ENCODE assay signal across 18 mouse cellular contexts in the genomic region with DNA sequence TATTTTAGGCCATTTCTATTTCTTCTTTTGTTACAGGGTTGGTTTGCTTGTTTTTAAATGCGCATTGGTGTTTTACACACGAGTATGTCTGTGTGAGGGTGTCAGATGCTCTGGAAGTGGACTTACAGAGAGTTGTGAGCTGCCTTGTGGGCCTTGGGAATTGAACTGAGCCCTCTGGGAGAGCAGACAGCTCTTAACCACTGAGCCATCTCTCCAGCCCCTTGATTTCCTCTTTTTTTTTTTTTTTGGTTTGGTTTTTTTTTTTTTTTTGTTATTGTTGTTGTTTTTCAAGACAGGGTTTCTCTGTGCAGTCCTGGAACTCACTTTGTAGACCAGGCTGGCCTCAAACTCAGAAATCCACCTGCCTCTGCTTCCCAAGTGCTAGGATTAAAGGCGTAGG. TPM values are rescaled to one million over a fixed set of nuclear protein-coding genes. Genes with fewer than 3 reads are reported as not detected.
DNase-seq lines count a peak whose midpoint lies in the region; TF ChIP-seq lines count a peak whose summit lies in the region.
"Not testable (repeated sequence)": the region's sequence is repeated elsewhere in the genome, so short reads cannot be mapped to it uniquely, and the experiment has no call there.
"Had no signal": no experiment of that assay in that cellular context is flagged by ENCODE, and none has a peak within 500 bp of the region (broad histone marks: within the 10 kb centered on the region; RNA-seq: fewer than 3 reads in every experiment).

No protein-coding gene starts in this region.

- not testable (repeated sequence) for TF ChIP-seq EP300 in CH12.LX (IDR thresholded peaks at IDR 0.05; ENCODE audit: low read length); MEL (IDR thresholded peaks at IDR 0.05; ENCODE audit: low read depth in 1 of 2, low read length in 2 of 2)

- in situ Hi-C loops in CH12.LX (cut with MboI; ENCODE audit: low pct_ligation_motif_present, low pct_unique_long_range_greater_than_20kb, low sequenced_read_pairs): not testable (repeated sequence)

- not testable (repeated sequence) for TF ChIP-seq POLR2A in CH12.LX (IDR thresholded peaks at IDR 0.05; ENCODE audit: low read depth, low read length); MEL (IDR thresholded peaks at IDR 0.05; ENCODE audit: control insufficient read depth in 1 of 2, insufficient read depth in 1 of 2, low read depth in 1 of 2, low read length in 2 of 2, poor library complexity in 1 of 2); bone marrow macrophage, adult 2 months (IDR thresholded peaks at IDR 0.05; ENCODE audit: borderline replicate concordance, low read depth, low read length)

- TF ChIP-seq CTCF in CH12.LX (conservative IDR thresholded peaks at IDR 0.05 in 1 of 2, IDR thresholded peaks at IDR 0.05 in 1 of 2; ENCODE audit: low read depth in 2 of 2, low read length in 2 of 2); MEL (IDR thresholded peaks at IDR 0.05 in 2 of 3, conservative IDR thresholded peaks at IDR 0.05 in 1 of 3; ENCODE audit: control insufficient read depth in 1 of 3, insufficient read depth in 1 of 3, low read depth in 2 of 3, low read length in 3 of 3, poor library complexity in 1 of 3, severe bottlenecking in 1 of 3); bone marrow macrophage, adult 2 months (IDR thresholded peaks at IDR 0.05; ENCODE audit: low read depth, low read length): not testable (repeated sequence)

- H3K9me3 ChIP-seq in CH12.LX (replicated peaks; ENCODE audit: low read length); MEL (replicated peaks; ENCODE audit: insufficient read depth, low read length): not testable (repeated sequence)

- DNase-seq in CH12.LX (ENCODE audit: extremely low read depth): not testable (repeated sequence)
- peak; percentile 20 for DNase-seq in MEL (ENCODE audit: low read depth, low spot score)
- peak; percentile 76 for DNase-seq in heart, adult 11 months

- H3K4me3 ChIP-seq in CH12.LX (replicated peaks in 1 of 3; ENCODE audit: low read depth in 2 of 3, low read length in 2 of 3, poor library complexity in 1 of 3); MEL (ENCODE audit: control insufficient read depth in 1 of 2, insufficient read depth in 1 of 2, low read depth in 2 of 2, low read length in 2 of 2); bone marrow macrophage, adult 2 months (ENCODE audit: insufficient read depth, low read length); macrophage (ENCODE audit: inconsistent target): not testable (repeated sequence)

- not testable (repeated sequence) for TF ChIP-seq RAD21 in CH12.LX (IDR thresholded peaks at IDR 0.05; ENCODE audit: low read depth, low read length); MEL (IDR thresholded peaks at IDR 0.05; ENCODE audit: low read depth, low read length)

- not testable (repeated sequence) for H3K4me2 ChIP-seq in CH12.LX (ENCODE audit: insufficient read depth, low read depth, poor library complexity, severe bottlenecking)

- H3K9ac ChIP-seq in CH12.LX (ENCODE audit: insufficient read depth, low read depth); MEL (ENCODE audit: control insufficient read depth, low read depth, low read length, poor library complexity, severe bottlenecking): not testable (repeated sequence)

- not testable (repeated sequence) for H3K79me2 ChIP-seq in CH12.LX (replicated peaks; ENCODE audit: control insufficient read depth, extremely low read depth, insufficient read depth, poor library complexity, severe bottlenecking); MEL (ENCODE audit: control insufficient read depth, insufficient read depth, low read length, poor library complexity); macrophage (ENCODE audit: inconsistent target)

- not testable (repeated sequence) for H3K27ac ChIP-seq in CH12.LX (ENCODE audit: insufficient read depth, low read depth); MEL (ENCODE audit: control insufficient read depth, low read depth, low read length)
- peak overlapping the region; percentile 71 for H3K27ac ChIP-seq in bone marrow macrophage, adult 2 months (ENCODE audit: insufficient read depth, low read depth, low read length)
- peak overlapping the region; percentile 48 for H3K27ac ChIP-seq in macrophage

- peaks cover 0 to 18% of the 10 kb centered on the region in 2 experiments; a peak in 2 of 4 replicates for H3K4me1 ChIP-seq in CH12.LX (ENCODE audit: control insufficient read depth in 1 of 2, insufficient read depth in 2 of 2)
- H3K4me1 ChIP-seq in MEL (ENCODE audit: control insufficient read depth in 1 of 2, insufficient read depth in 2 of 2, low read length in 2 of 2): not testable (repeated sequence)
- H3K4me1 ChIP-seq in bone marrow macrophage, adult 2 months (ENCODE audit: control insufficient read depth, insufficient read depth, low read length): peaks cover 11% of the 10 kb centered on the region

- dilution Hi-C loops in CH12.LX (cut with MboI; ENCODE audit: extremely low pct_ligation_motif_present, extremely low pct_unique_long_range_greater_than_20kb, low sequenced_read_pairs): not testable (repeated sequence)

- WGBS in macrophage (ENCODE audit: missing documents): 80% methylated on average over 3 of the region's 3 CpGs

- H3K36me3 ChIP-seq in CH12.LX (replicated peaks in 1 of 2; ENCODE audit: control insufficient read depth in 1 of 2, insufficient read depth in 1 of 2, low read length in 1 of 2); MEL (ENCODE audit: control insufficient read depth in 1 of 2, insufficient read depth in 2 of 2, low read length in 2 of 2); macrophage (ENCODE audit: inconsistent target): not testable (repeated sequence)

- not testable (repeated sequence) for H3K27me3 ChIP-seq in CH12.LX (replicated peaks); MEL (ENCODE audit: control insufficient read depth in 1 of 2, insufficient read depth in 2 of 2, low read length in 2 of 2)

TF ChIP-seq in CH12.LX, 34 proteins besides CTCF, POLR2A, EP300 and RAD21:
- peak; percentile 63 for TF ChIP-seq ZNF384 (IDR thresholded peaks at IDR 0.05; ENCODE audit: low read depth, low read length)
TF ChIP-seq in CH12.LX: peak in this region for 1; not testable (repeated sequence) for 33.

TF ChIP-seq in MEL, 35 proteins besides CTCF, POLR2A, EP300 and RAD21:
- TF ChIP-seq ZNF384 (IDR thresholded peaks at IDR 0.05; ENCODE audit: low read depth, low read length): peak; percentile 90

RNA-seq across cellular contexts. Expression of gene Gcm1, which starts 21.6 kb away (rescaled TPM):
- not detected in 2 replicates for total RNA-seq in CH12.LX (2012; rRNA removed)
- total RNA-seq in CH12.LX (2014; rRNA removed): not detected in 2 replicates
- not detected in 2 replicates for polyA plus RNA-seq in CH12.LX (2012; ENCODE audit: insufficient read length, low read depth)
- total RNA-seq in MEL (2012; rRNA removed): not detected in 2 replicates
- not detected for polyA plus RNA-seq in MEL (2012; ENCODE audit: insufficient read depth in 1 of 2, insufficient read length in 2 of 2, low read depth in 1 of 2, low replicate concordance in 2 of 2, missing spikeins in 1 of 2)
- not detected in 2 replicates for polyA plus RNA-seq in bone marrow macrophage, adult 2 months (2012; ENCODE audit: insufficient read depth, insufficient read length, missing spikeins)
- total RNA-seq in macrophage (2018; cell fraction: chromatin; rRNA removed): not detected
- under 1 TPM in 5 of 26 experiments, not detected in 21; 0.05 to 0.08 (median 0.06) TPM for total RNA-seq in macrophage (2018; cell fraction: cytosol; rRNA removed)
- under 1 TPM in 1 of 26 experiments, not detected in 25; 0.41 TPM for total RNA-seq in macrophage (2018; cell fraction: nucleus; rRNA removed)
- not detected in 3 replicates for polyA plus RNA-seq in macrophage (2018)
- total RNA-seq: adrenal gland, adult 18-20 months; adrenal gland, adult 2 months; adrenal gland, adult 8-10 months; adrenal gland, postnatal 10 days; adrenal gland, postnatal 14 days; adrenal gland, postnatal 25 days; adrenal gland, postnatal 36 days; adrenal gland, postnatal 4 days had no signal
- polyA plus RNA-seq: adrenal gland, adult 2 months; brain, embryonic 14.5 days; C2C12; CD4-positive, CD25-positive, alpha-beta regulatory T cell, adult 4 months; cerebellum, adult 2 months; G1E had no signal

RNA-seq across cellular contexts. Expression of gene Fbxo9, which starts 35.6 kb away (rescaled TPM):
- 18.3 and 20.8 TPM in 2 replicates for total RNA-seq in CH12.LX (2012; rRNA removed)
- 24.2 and 25.5 TPM in 2 replicates for total RNA-seq in CH12.LX (2014; rRNA removed)
- 12.7 and 14.3 TPM in 2 replicates for polyA plus RNA-seq in CH12.LX (2012; ENCODE audit: insufficient read length, low read depth)
- 47.0 and 56.0 TPM in 2 replicates for total RNA-seq in MEL (2012; rRNA removed)
- polyA plus RNA-seq in MEL (2012; ENCODE audit: insufficient read depth in 1 of 2, insufficient read length in 2 of 2, low read depth in 1 of 2, low replicate concordance in 2 of 2, missing spikeins in 1 of 2): 100 to 1,000 TPM in 1 of 2 experiments, 10 to 100 TPM in 1; 47.0 to 402 TPM
- polyA plus RNA-seq in bone marrow macrophage, adult 2 months (2012; ENCODE audit: insufficient read depth, insufficient read length, missing spikeins): 22.9 and 36.0 TPM in 2 replicates
- 10 to 100 TPM in 23 of 26 experiments, 1 to 10 TPM in 3; 7.9 to 80.0 (median 31.1) TPM for total RNA-seq in macrophage (2018; cell fraction: chromatin; rRNA removed)
- total RNA-seq in macrophage (2018; cell fraction: cytosol; rRNA removed): 10 to 100 TPM in 24 of 26 experiments, 1 to 10 TPM in 2; 8.2 to 20.3 (median 15.4) TPM
- 10 to 100 TPM in 20 of 26 experiments, 1 to 10 TPM in 6; 7.3 to 46.1 (median 15.9) TPM for total RNA-seq in macrophage (2018; cell fraction: nucleus; rRNA removed)
- 20.7 to 20.8 TPM (median 20.8 TPM) in 3 replicates for polyA plus RNA-seq in macrophage (2018)

RNA-seq across cellular contexts. Expression of gene Ick, which starts 35.7 kb away (rescaled TPM):
- total RNA-seq in CH12.LX (2012; rRNA removed) (3.4 and 4.8 TPM in 2 replicates), CH12.LX (2014; rRNA removed) (4.5 and 5.0 TPM in 2 replicates), MEL (2012; rRNA removed) (6.1 and 6.5 TPM in 2 replicates)
- polyA plus RNA-seq in CH12.LX (2012; ENCODE audit: insufficient read length, low read depth) (5.4 and 7.1 TPM in 2 replicates), MEL (2012; ENCODE audit: insufficient read depth in 1 of 2, insufficient read length in 2 of 2, low read depth in 1 of 2, low replicate concordance in 2 of 2, missing spikeins in 1 of 2) (10 to 100 TPM in 1 of 2 experiments, not detected in 1; 16.1 TPM), macrophage (2018) (4.0 to 7.3 TPM (median 5.4 TPM) in 3 replicates)
- polyA plus RNA-seq in bone marrow macrophage, adult 2 months (2012; ENCODE audit: insufficient read depth, insufficient read length, missing spikeins): 7.1 and 11.5 TPM in 2 replicates
- total RNA-seq in macrophage (2018; cell fraction: chromatin; rRNA removed): 10 to 100 TPM in 22 of 26 experiments, 1 to 10 TPM in 4; 4.0 to 24.7 (median 16.6) TPM
- total RNA-seq in macrophage (2018; cell fraction: cytosol; rRNA removed): 1 to 10 TPM; 3.4 to 8.2 (median 6.1) TPM
- total RNA-seq in macrophage (2018; cell fraction: nucleus; rRNA removed): 10 to 100 TPM in 12 of 26 experiments, 1 to 10 TPM in 14; 4.6 to 20.3 (median 9.3) TPM
